35 mouse cellular contexts compared by ENCODE assay signal in the genomic region with DNA sequence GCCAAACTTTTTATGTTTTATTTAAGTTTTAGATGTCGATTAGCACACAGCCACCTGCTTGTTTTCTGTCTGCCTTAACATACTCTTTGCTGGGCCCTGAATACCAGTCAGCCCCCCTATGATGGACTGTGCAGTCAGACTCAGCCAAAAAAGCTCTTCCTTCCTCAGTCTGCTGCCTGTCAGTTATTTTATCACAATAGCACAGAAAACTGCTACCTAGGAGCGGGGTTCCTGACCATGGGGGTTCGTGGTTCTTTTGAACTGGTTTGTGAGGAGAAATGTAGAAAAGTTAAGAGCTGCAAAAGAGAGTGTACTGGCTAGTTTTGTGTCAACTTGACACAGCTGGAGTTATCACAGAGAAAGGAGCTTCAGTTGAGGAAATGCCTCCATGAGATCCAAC. TPM values are rescaled to one million over a fixed set of nuclear protein-coding genes. Genes with fewer than 3 reads are reported as not detected.
"Had no signal": no experiment of that assay in that cellular context is flagged by ENCODE, and none has a peak within 500 bp of the region (broad histone marks: within the 10 kb centered on the region; RNA-seq: fewer than 3 reads in every experiment).

No protein-coding gene starts in this region.

- H3K4me1 ChIP-seq: limb, embryonic 10.5 days; limb, embryonic 12.5 days; limb, embryonic 13.5 days; limb, embryonic 15.5 days; liver, embryonic 12.5 days; liver, embryonic 13.5 days; liver, embryonic 15.5 days; lung, embryonic 15.5 days; midbrain, embryonic 15.5 days; neural tube, embryonic 12.5 days had no signal

- H3K4me3 ChIP-seq: left cerebral cortex, adult 2 months; limb, embryonic 10.5 days; limb, embryonic 12.5 days; limb, embryonic 13.5 days; limb, embryonic 15.5 days; liver, embryonic 12.5 days; liver, embryonic 13.5 days; liver, embryonic 15.5 days; lung, embryonic 15.5 days; megakaryocyte, embryonic 14.5 days; midbrain, embryonic 12.5 days; midbrain, embryonic 15.5 days; myocyte; neural tube, embryonic 12.5 days had no signal

- H3K27me3 ChIP-seq: limb, embryonic 12.5 days; limb, embryonic 13.5 days; limb, embryonic 15.5 days; liver, embryonic 12.5 days; liver, embryonic 13.5 days; liver, embryonic 15.5 days; lung, embryonic 15.5 days; megakaryocyte, embryonic 14.5 days; midbrain, embryonic 12.5 days; midbrain, embryonic 15.5 days; neural tube, embryonic 12.5 days had no signal

- H3K9ac ChIP-seq: limb, embryonic 12.5 days; limb, embryonic 13.5 days; limb, embryonic 15.5 days; liver, embryonic 12.5 days; liver, embryonic 13.5 days; liver, embryonic 14.5 days; liver, embryonic 15.5 days; liver, postnatal 0 days; lung, embryonic 14.5 days; lung, embryonic 15.5 days; midbrain, embryonic 12.5 days; midbrain, embryonic 15.5 days; neural tube, embryonic 12.5 days had no signal

- ATAC-seq: liver, embryonic 12.5 days; liver, postnatal 0 days; lung, postnatal 0 days; midbrain, embryonic 15.5 days; midbrain, embryonic 16.5 days had no signal

- DNase-seq: left cerebral cortex, postnatal 4 days; liver; liver, embryonic 13.5 days; liver, postnatal 0 days; lung, adult 18-20 months; lung, adult 2 months; lung, embryonic 14.5 days; lung, postnatal 10 days; lung, postnatal 14 days; lung, postnatal 36 days; lung, postnatal 4 days; midbrain, embryonic 14.5 days had no signal

- H3K27ac ChIP-seq: left cerebral cortex, adult 2 months; limb, embryonic 10.5 days; limb, embryonic 12.5 days; limb, embryonic 13.5 days; limb, embryonic 15.5 days; liver, embryonic 12.5 days; liver, embryonic 13.5 days; liver, embryonic 14.5 days; liver, embryonic 15.5 days; lung, embryonic 15.5 days; macrophage; midbrain, embryonic 12.5 days; midbrain, embryonic 15.5 days; neural tube, embryonic 12.5 days had no signal

- H3K4me2 ChIP-seq: limb, embryonic 12.5 days; limb, embryonic 13.5 days; limb, embryonic 15.5 days; liver, embryonic 11.5 days; liver, embryonic 12.5 days; liver, embryonic 13.5 days; liver, embryonic 15.5 days; lung, embryonic 14.5 days; lung, embryonic 15.5 days; midbrain, embryonic 11.5 days; midbrain, embryonic 12.5 days; midbrain, embryonic 15.5 days; neural tube, embryonic 12.5 days had no signal

RNA-seq across cellular contexts. Expression of a gene that starts 55.0 kb away (rescaled TPM):
- total RNA-seq: megakaryocyte progenitor cell, adult 5-6 weeks; megakaryocyte, adult 5-6 weeks; megakaryocyte-erythroid progenitor cell, adult 5-6 weeks; monocyte, adult 5-6 weeks had no signal
- polyA plus RNA-seq: macrophage had no signal
